Mouse (Mus musculus) kidney, adult 9 months (tissue): Measurements from ENCODE around the gene C7.
"Not testable (repeated sequence)": the region's sequence is repeated elsewhere in the genome, so short reads cannot be mapped to it uniquely, and the experiment has no call there.

Experiments
- DNase-seq: peaks from one replicate; pipeline ENCODE4 v3.0.0; 2022

The C7 gene

GRCm38 (mm10) chr15:5063635-5064034 is at the start of gene C7:
Gene C7 (minus strand): TSS chr15:5063740.
- DNase-seq: peak; percentile 36

- no peak for DNase-seq
Observed at GRCm38 (mm10) chr15:5112651-5113050, 49.1 kb upstream of the C7 start.

GRCm38 (mm10) chr15:5108655-5109040 is 45.1 kb upstream of the C7 start:
- no peak for DNase-seq

GRCm38 (mm10) chr15:5107686-5108654 is 44.4 kb upstream of the C7 start, which contains the start of gene Card6:
Gene Card6 (minus strand): TSS chr15:5108539.
- peak; percentile 33 for DNase-seq

GRCm38 (mm10) chr15:5106293-5106692 is 42.8 kb upstream of the C7 start:
- peak; percentile 38 for DNase-seq

- no peak for DNase-seq
Observed at GRCm38 (mm10) chr15:5105891-5106290, 42.4 kb upstream of the C7 start.

- no peak for DNase-seq
Observed at GRCm38 (mm10) chr15:5102312-5102711, 38.8 kb upstream of the C7 start.

GRCm38 (mm10) chr15:5097376-5097775 is 33.8 kb upstream of the C7 start:
- no peak for DNase-seq

GRCm38 (mm10) chr15:5095534-5096301 is 32.2 kb upstream of the C7 start:
- DNase-seq: no peak

GRCm38 (mm10) chr15:5090131-5090530 is 26.6 kb upstream of the C7 start:
- DNase-seq: no peak

- no peak for DNase-seq
Observed at GRCm38 (mm10) chr15:5088850-5089608, 25.5 kb upstream of the C7 start.

- peak; percentile 29 for DNase-seq
Observed at GRCm38 (mm10) chr15:5086162-5086561, 22.6 kb upstream of the C7 start.

- DNase-seq: no peak
Observed at GRCm38 (mm10) chr15:5081235-5081634, 17.7 kb upstream of the C7 start.

- peak; percentile 61 for DNase-seq
Observed at GRCm38 (mm10) chr15:5068801-5069518, 5.4 kb upstream of the C7 start.

- DNase-seq: no peak
Observed at GRCm38 (mm10) chr15:5045560-5046284, 17.8 kb downstream of the C7 start.

GRCm38 (mm10) chr15:5029256-5029655 is 34.3 kb downstream of the C7 start:
- DNase-seq: no peak

GRCm38 (mm10) chr15:5023479-5024265 is 39.9 kb downstream of the C7 start:
- DNase-seq: not testable (repeated sequence)

GRCm38 (mm10) chr15:5009644-5010107 is 53.9 kb downstream of the C7 start:
- DNase-seq: peak; percentile 32

GRCm38 (mm10) chr15:5003503-5004196 is 59.9 kb downstream of the C7 start:
- DNase-seq: no peak

- DNase-seq: no peak
Observed at GRCm38 (mm10) chr15:5002903-5003302, 60.6 kb downstream of the C7 start.
